Mouse (Mus musculus): Measurements from ENCODE around the gene Cux1.

GRCm38 (mm10) chr5:136406357-136406756, 160.9 kb downstream of the Cux1 start:
- TF ChIP-seq CTCF (IDR thresholded peaks at IDR 0.05) = no peak; the same call in 1 of the 2 replicates
- TF ChIP-seq POLR2A (IDR thresholded peaks at IDR 0.05; ENCODE audit: insufficient read depth, low read depth, low read length) = no peak
- no peak for TF ChIP-seq EP300 (IDR thresholded peaks at IDR 0.05; ENCODE audit: insufficient read depth, low read depth, low read length)
